Mouse (Mus musculus) heart, postnatal 4 days (tissue): Measurements from ENCODE around the gene Irf1. TPM values are rescaled to one million over a fixed set of nuclear protein-coding genes. Genes with fewer than 3 reads are reported as not detected.

Experiments
- DNase-seq: peaks from one replicate; pipeline ENCODE4 v3.0.0; 2021
- total RNA-seq, 2 experiments: library from RNA; stranded (reverse); gene quantifications; 2 replicates each; pipeline ENCODE4 v1.2.3; 2021

Irf1 gene
- total RNA-seq, 2 experiments from 2014 or later: 11.8 to 12.2 TPM

GRCm38 (mm10) chr11:53761822-53762221 lies 8.0 kb upstream of the Irf1 start:
- DNase-seq: peak; percentile 83

GRCm38 (mm10) chr11:53762426-53762825 lies 7.4 kb upstream of the Irf1 start:
- DNase-seq: no peak

- peak; percentile 91 for DNase-seq
These were observed 6.9 kb upstream of the Irf1 start for GRCm38 (mm10) chr11:53762827-53763495.

- DNase-seq: peak; percentile 94
These were observed 6.2 kb upstream of the Irf1 start for GRCm38 (mm10) chr11:53763496-53764140.

- no peak for DNase-seq
These were observed 5.2 kb upstream of the Irf1 start for GRCm38 (mm10) chr11:53764581-53764980.

GRCm38 (mm10) chr11:53768422-53769184 lies 1.2 kb upstream of the Irf1 start:
- no peak for DNase-seq

- DNase-seq: no peak
These were observed 633 bp upstream of the Irf1 start for GRCm38 (mm10) chr11:53769185-53769576.

GRCm38 (mm10) chr11:53770125-53770791 lies 444 bp downstream of the Irf1 start:
- peak; percentile 85 for DNase-seq

- no peak for DNase-seq
These were observed 1.4 kb downstream of the Irf1 start for GRCm38 (mm10) chr11:53771001-53771744.

- DNase-seq: no peak
These were observed 2.7 kb downstream of the Irf1 start for GRCm38 (mm10) chr11:53772536-53772935.

GRCm38 (mm10) chr11:53773087-53773486 lies 3.3 kb downstream of the Irf1 start, which contains the start of gene Gm17334:
Gene Gm17334, minus strand, starts transcription at chr11:53773187.
- DNase-seq: no peak

- DNase-seq: no peak
These were observed 4.0 kb downstream of the Irf1 start for GRCm38 (mm10) chr11:53773641-53774360.

GRCm38 (mm10) chr11:53774659-53775255 lies 4.9 kb downstream of the Irf1 start:
- no peak for DNase-seq

GRCm38 (mm10) chr11:53777736-53778135 lies 7.9 kb downstream of the Irf1 start:
- no peak for DNase-seq

- no peak for DNase-seq
These were observed 8.6 kb downstream of the Irf1 start for GRCm38 (mm10) chr11:53778455-53778854.

- no peak for DNase-seq
These were observed 10.0 kb downstream of the Irf1 start for GRCm38 (mm10) chr11:53779808-53780207.

- no peak for DNase-seq
These were observed 10.4 kb downstream of the Irf1 start for GRCm38 (mm10) chr11:53780262-53780661.

GRCm38 (mm10) chr11:53781201-53781775 lies 11.5 kb downstream of the Irf1 start:
- no peak for DNase-seq

GRCm38 (mm10) chr11:53781964-53782363 lies 12.2 kb downstream of the Irf1 start:
- peak; percentile 41 for DNase-seq

GRCm38 (mm10) chr11:53783288-53783687 lies 13.5 kb downstream of the Irf1 start:
- DNase-seq: no peak
